Mouse (Mus musculus): ENCODE results near the gene Prim2.

DNA sequence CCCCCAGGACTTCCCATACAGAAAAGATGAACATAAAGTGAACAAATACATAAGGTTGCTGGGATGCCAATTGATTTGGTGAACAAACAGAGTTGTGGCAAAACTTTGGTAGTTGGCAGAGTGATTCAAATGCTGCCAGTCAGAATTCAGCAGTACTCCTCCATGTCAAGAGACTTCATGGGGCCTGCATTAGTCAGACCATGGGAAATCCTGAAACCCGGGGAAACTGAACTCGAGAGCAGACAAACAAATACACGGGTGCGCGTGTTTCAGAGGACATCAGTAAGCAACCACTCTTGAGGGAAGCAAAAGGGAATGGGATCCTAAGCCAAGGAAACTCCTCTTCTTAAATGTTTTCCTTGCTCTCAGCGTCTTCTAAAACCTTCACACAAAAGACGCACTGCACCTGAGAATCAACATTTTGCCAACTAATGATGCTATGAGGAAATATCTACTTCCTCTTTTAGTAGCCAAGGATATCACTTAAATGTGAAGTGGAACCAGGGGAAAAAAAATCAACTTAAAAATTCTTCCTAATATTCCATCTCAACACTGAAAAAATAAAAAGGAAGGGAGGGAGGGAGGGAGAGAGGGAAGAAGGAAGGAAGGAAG is 77.5 kb downstream of the Prim2 start:
- TF ChIP-seq CTCF (IDR thresholded peaks at IDR 0.05; ENCODE audit: low read depth, low read length) (no peak), POLR2A (IDR thresholded peaks at IDR 0.05; ENCODE audit: borderline replicate concordance, low read depth, low read length) (no peak)

Measured in bone marrow macrophage, adult 2 months (primary cell).